Mouse (Mus musculus): Measurements from ENCODE around the gene 2810004N23Rik. TPM values are rescaled to one million over a fixed set of nuclear protein-coding genes. Genes with fewer than 3 reads are reported as not detected.

2810004N23Rik gene
- polyA plus RNA-seq, 1 experiment, result 5.4 TPM

DNA sequence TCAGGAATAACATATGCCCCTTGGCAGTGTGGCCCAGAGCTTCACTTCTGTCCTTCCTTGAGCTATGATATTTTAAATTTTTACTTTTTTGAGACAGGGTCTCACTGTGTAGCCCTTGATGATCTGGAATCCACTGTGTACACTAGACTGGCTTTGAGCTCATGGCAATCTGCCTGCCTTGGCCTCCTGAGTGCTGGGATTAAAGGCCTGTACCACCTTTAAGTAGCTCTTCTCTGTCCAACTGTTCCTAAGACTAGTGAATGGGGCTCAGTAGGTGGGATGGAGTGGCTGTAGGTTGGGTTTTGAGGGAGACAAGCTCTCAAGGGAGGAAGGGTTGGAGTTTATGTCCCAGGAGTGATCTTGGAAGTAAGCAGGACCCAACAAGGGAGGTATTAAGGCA, 27.1 kb downstream of the 2810004N23Rik start:
- no peak overlapping the region for H3K4me3 ChIP-seq (ENCODE audit: low read depth, low read length)
- no peak for TF ChIP-seq POLR2A (IDR thresholded peaks at IDR 0.05; ENCODE audit: low read depth, low read length)
- TF ChIP-seq CTCF (IDR thresholded peaks at IDR 0.05; ENCODE audit: extremely low read depth, insufficient read length, insufficient replicate concordance, low read depth, low read length), result no peak
- no peaks in the 10 kb centered on the region for H3K4me1 ChIP-seq (ENCODE audit: control insufficient read depth, insufficient read depth, insufficient read length, low read length)
- peaks cover 18% of the 10 kb centered on the region for H3K36me3 ChIP-seq (ENCODE audit: control insufficient read depth, insufficient read depth, low read length)
- no peak overlapping the region for H3K27ac ChIP-seq (ENCODE audit: insufficient read depth, low read depth, low read length)
- no peaks in the 10 kb centered on the region for H3K27me3 ChIP-seq (ENCODE audit: control insufficient read depth, insufficient read depth, low read length)

DNA sequence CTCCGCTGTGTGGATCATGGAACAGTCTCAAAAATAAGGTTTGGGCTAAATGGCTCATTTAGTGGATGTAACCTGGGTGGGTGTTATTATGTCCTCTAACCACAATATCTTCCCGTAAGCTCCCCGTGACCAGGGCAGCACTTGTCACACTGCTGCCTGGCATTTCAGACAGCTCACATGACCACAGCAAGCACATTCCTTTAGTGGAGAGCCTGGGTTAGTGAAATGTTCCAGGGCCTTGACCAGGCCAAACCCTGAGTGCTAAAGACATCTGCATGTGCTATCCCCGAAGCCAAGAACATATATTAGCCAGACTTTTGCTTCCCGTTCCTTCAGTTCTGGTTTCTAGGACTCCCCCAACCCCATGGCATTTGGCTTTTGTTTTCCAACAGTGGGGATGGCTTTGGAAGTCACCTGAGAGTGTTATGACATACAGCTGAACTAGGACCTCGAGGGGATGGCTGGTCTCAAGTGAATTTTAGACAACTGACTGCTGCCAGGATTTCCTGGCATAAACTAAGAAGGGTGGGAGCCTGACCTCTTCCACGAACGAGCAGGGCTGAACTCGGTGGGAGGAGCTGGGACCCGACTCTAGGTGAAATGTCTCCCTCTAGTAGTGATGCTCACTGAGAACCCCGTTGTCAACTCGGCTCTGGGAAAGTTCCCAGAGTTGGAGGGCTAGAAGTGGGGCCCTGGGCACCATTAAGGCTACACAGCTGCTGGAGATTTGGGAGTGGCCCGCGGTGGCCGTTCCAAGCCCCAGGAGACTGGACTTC, 29.3 kb downstream of the 2810004N23Rik start:
- Histone ChIP-seq H3K27ac (ENCODE audit: insufficient read depth, low read depth, low read length) (no peak overlapping the region), H3K36me3 (ENCODE audit: control insufficient read depth, insufficient read depth, low read length) (peaks cover 2% of the 10 kb centered on the region; the same call in 1 of the 2 replicates), H3K4me1 (ENCODE audit: control insufficient read depth, insufficient read depth, insufficient read length, low read length) (no peaks in the 10 kb centered on the region), H3K4me3 (ENCODE audit: low read depth, low read length) (no peak overlapping the region), H3K27me3 (ENCODE audit: control insufficient read depth, insufficient read depth, low read length) (no peaks in the 10 kb centered on the region)
- no peak for TF ChIP-seq POLR2A (IDR thresholded peaks at IDR 0.05; ENCODE audit: low read depth, low read length)
- no peak for TF ChIP-seq CTCF (IDR thresholded peaks at IDR 0.05; ENCODE audit: extremely low read depth, insufficient read length, insufficient replicate concordance, low read depth, low read length)
- 31% methylated on average over 15 of the region's 15 CpGs for WGBS

DNA sequence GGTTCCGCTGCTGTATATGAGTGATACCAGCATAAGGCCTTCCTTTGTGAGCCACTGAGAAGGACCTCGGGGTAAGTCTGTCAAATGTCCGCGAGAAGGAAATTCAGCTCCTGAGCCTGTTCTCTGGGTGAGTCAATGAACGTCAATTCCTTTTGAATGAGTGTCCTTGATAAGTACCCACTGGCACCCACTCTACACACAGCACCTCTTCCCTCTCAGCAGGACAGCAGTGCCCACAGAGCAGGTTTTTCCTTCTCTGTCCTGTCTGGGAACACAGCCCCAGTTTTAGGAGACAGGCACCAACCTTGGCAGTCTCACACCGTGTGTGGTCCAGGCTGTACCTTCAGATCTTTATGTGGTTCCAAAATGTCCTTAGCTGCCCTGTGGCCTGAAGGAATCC, 31.0 kb downstream of the 2810004N23Rik start:
- no peaks in the 10 kb centered on the region for H3K36me3 ChIP-seq (ENCODE audit: control insufficient read depth, insufficient read depth, low read length)
- no peaks in the 10 kb centered on the region; the same call in 1 of the 2 replicates for H3K4me1 ChIP-seq (ENCODE audit: control insufficient read depth, insufficient read depth, insufficient read length, low read length)
- no peak overlapping the region for H3K27ac ChIP-seq (ENCODE audit: insufficient read depth, low read depth, low read length)
- no peak overlapping the region for H3K4me3 ChIP-seq (ENCODE audit: low read depth, low read length)
- TF ChIP-seq CTCF (IDR thresholded peaks at IDR 0.05; ENCODE audit: extremely low read depth, insufficient read length, insufficient replicate concordance, low read depth, low read length), result no peak
- no peak for TF ChIP-seq POLR2A (IDR thresholded peaks at IDR 0.05; ENCODE audit: low read depth, low read length)
- no peaks in the 10 kb centered on the region for H3K27me3 ChIP-seq (ENCODE audit: control insufficient read depth, insufficient read depth, low read length)
- 76% methylated on average over 6 of the region's 6 CpGs for whole genome bisulfite sequencing

DNA sequence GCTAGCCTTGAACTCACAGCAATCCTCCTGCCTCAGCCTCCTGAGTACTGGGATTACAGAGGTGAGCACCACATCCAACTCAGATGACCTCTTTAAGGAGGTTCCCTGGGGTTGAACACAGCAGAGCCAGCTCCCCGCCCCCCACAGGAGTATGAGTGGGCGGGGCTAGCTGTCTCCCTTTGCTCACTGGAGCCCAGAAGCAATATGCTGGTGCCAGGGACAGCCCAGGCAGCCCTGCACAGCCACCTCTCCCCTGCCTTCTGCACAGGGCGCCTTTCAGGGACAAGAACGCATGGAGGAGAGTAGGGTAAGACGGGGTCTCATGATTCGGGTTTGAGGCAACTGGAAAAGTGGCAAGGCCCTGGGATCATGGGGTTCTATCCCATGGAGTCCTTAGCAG, 31.4 kb downstream of the 2810004N23Rik start:
- 73% methylated on average over 6 of the region's 6 CpGs for WGBS
- Histone ChIP-seq H3K4me3 (ENCODE audit: low read depth, low read length) (no peak overlapping the region), H3K27me3 (ENCODE audit: control insufficient read depth, insufficient read depth, low read length) (no peaks in the 10 kb centered on the region), H3K36me3 (ENCODE audit: control insufficient read depth, insufficient read depth, low read length) (no peaks in the 10 kb centered on the region), H3K27ac (ENCODE audit: insufficient read depth, low read depth, low read length) (no peak overlapping the region), H3K4me1 (ENCODE audit: control insufficient read depth, insufficient read depth, insufficient read length, low read length) (no peaks in the 10 kb centered on the region; the same call in none of the 2 replicates)
- TF ChIP-seq POLR2A (IDR thresholded peaks at IDR 0.05; ENCODE audit: low read depth, low read length), result no peak
- no peak for TF ChIP-seq CTCF (IDR thresholded peaks at IDR 0.05; ENCODE audit: extremely low read depth, insufficient read length, insufficient replicate concordance, low read depth, low read length)

DNA sequence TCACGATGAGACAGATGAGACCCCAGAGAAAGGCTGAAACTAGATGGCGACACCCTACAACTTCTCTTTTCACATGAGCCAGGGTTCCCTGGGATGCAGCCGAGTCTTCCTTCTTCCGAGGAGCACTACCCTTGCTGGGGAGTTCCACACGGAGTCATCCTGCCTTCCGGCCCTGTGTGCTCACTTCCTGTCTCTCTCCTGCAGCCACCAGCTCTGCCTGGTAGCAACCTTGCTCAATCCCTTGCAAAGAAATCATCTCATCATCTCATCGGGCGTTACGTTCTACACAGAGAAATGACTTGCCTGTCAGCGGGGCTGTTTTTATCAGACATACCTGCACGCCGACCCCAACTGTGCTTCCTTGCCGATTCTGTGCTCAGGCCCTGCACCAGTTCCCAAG, 32.9 kb downstream of the 2810004N23Rik start:
- no peaks in the 10 kb centered on the region; the same call in none of the 2 replicates for H3K4me1 ChIP-seq (ENCODE audit: control insufficient read depth, insufficient read depth, insufficient read length, low read length)
- no peak for TF ChIP-seq CTCF (IDR thresholded peaks at IDR 0.05; ENCODE audit: extremely low read depth, insufficient read length, insufficient replicate concordance, low read depth, low read length)
- TF ChIP-seq POLR2A (IDR thresholded peaks at IDR 0.05; ENCODE audit: low read depth, low read length), result no peak
- H3K27me3 ChIP-seq (ENCODE audit: control insufficient read depth, insufficient read depth, low read length), result no peaks in the 10 kb centered on the region
- WGBS, result 71% methylated on average over 13 of the region's 13 CpGs
- H3K4me3 ChIP-seq (ENCODE audit: low read depth, low read length), result no peak overlapping the region
- H3K27ac ChIP-seq (ENCODE audit: insufficient read depth, low read depth, low read length), result no peak overlapping the region
- H3K36me3 ChIP-seq (ENCODE audit: control insufficient read depth, insufficient read depth, low read length), result no peaks in the 10 kb centered on the region

DNA sequence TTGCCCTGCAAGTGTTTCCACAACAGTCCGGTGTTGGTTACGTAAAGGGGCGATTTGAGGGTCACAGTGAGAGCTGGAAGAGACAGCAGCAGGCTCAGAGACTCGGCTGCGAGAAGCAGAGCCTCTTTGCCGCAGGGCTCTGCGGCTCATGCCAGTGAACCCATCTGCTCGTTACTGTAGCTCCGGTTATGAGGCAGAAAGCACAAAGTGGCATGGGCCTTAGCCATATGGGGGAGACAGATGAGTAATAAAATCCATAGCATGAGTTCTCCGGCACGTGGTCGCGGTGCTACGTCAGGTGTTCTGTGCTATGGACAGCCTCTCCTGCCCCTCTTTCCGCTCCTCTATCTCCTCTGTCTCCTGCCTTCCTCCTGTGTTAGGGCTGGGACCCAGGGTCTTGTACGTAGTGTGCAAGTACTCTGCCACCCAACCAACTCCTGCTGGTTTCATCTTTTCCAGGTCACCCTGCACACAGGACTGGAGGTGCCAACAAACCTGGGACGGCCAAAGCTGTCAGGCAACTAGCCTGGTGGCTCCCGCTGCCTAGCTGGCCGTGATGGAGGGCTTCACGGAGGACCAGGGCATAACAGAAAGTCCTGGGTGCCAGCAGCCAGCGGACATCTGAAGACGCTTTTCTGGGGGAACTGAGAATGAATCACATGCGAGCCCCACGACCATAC, 34.2 kb downstream of the 2810004N23Rik start:
- no peaks in the 10 kb centered on the region for H3K36me3 ChIP-seq (ENCODE audit: control insufficient read depth, insufficient read depth, low read length)
- TF ChIP-seq POLR2A (IDR thresholded peaks at IDR 0.05; ENCODE audit: low read depth, low read length), result no peak
- no peak for TF ChIP-seq CTCF (IDR thresholded peaks at IDR 0.05; ENCODE audit: extremely low read depth, insufficient read length, insufficient replicate concordance, low read depth, low read length)
- H3K27ac ChIP-seq (ENCODE audit: insufficient read depth, low read depth, low read length), result no peak overlapping the region
- WGBS, result 81% methylated on average over 24 of the region's 24 CpGs
- H3K4me3 ChIP-seq (ENCODE audit: low read depth, low read length), result no peak overlapping the region
- no peaks in the 10 kb centered on the region for H3K27me3 ChIP-seq (ENCODE audit: control insufficient read depth, insufficient read depth, low read length)
- no peaks in the 10 kb centered on the region; the same call in none of the 2 replicates for H3K4me1 ChIP-seq (ENCODE audit: control insufficient read depth, insufficient read depth, insufficient read length, low read length)

DNA sequence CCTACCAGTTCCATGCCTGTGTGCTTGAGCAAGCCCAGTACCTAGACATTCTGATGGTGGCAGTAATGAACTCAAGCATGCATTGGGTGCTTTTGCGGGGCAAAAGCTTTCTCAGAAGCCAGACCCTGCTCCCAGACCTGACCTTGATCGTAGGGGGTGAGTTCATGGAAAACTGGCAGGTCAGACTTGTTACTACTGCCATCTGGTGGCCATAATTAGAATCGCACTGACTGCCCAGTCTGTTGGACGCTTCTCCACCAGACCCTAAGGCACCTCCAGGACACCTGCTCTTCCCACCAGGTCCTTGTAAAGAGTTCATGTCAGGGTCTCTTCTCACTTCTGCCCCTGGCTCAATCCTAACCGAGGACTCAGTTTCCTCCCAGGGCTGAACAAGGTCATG, 35.5 kb downstream of the 2810004N23Rik start:
- 5% methylated on average over 5 of the region's 5 CpGs for WGBS
- no peaks in the 10 kb centered on the region for H3K36me3 ChIP-seq (ENCODE audit: control insufficient read depth, insufficient read depth, low read length)
- no peak overlapping the region for H3K27ac ChIP-seq (ENCODE audit: insufficient read depth, low read depth, low read length)
- no peak overlapping the region for H3K4me3 ChIP-seq (ENCODE audit: low read depth, low read length)
- no peaks in the 10 kb centered on the region for H3K27me3 ChIP-seq (ENCODE audit: control insufficient read depth, insufficient read depth, low read length)
- peak; percentile 79; the same call in 1 of the 2 replicates for TF ChIP-seq CTCF (IDR thresholded peaks at IDR 0.05; ENCODE audit: extremely low read depth, insufficient read length, insufficient replicate concordance, low read depth, low read length)
- TF ChIP-seq POLR2A (IDR thresholded peaks at IDR 0.05; ENCODE audit: low read depth, low read length), result no peak
- no peaks in the 10 kb centered on the region; the same call in none of the 2 replicates for H3K4me1 ChIP-seq (ENCODE audit: control insufficient read depth, insufficient read depth, insufficient read length, low read length)

Data from small intestine, adult 2 months (tissue).